Mouse (Mus musculus): Measurements from ENCODE around the gene Gopc. TPM values are rescaled to one million over a fixed set of nuclear protein-coding genes. Genes with fewer than 3 reads are reported as not detected.
"Not testable (repeated sequence)": the region's sequence is repeated elsewhere in the genome, so short reads cannot be mapped to it uniquely, and the experiment has no call there.

Gene Gopc
- polyA plus RNA-seq, 1 experiment from 2014 or later = 19.2 TPM

- peak overlapping the region; percentile 95 for H3K4me3 ChIP-seq
- no peaks in the 10 kb centered on the region for H3K9me3 ChIP-seq (replicated peaks)
- no peaks in the 10 kb centered on the region for H3K36me3 ChIP-seq
- peaks cover 27% of the 10 kb centered on the region for H3K4me1 ChIP-seq
- 85% methylated on average over 6 of the region's 6 CpGs for WGBS
- H3K27ac ChIP-seq = peak overlapping the region; percentile 97; the same call in 1 of the 2 replicates
- no peaks in the 10 kb centered on the region for H3K27me3 ChIP-seq (ENCODE audit: low read depth, poor library complexity, severe bottlenecking)
- DNase-seq (ENCODE audit: low spot score) = no peak
Observed at GRCm38 (mm10) chr10:52383022-52383421, 1.1 kb upstream of the Gopc start.

GRCm38 (mm10) chr10:52381321-52381801, 563 bp downstream of the Gopc start:
- H3K9me3 ChIP-seq (replicated peaks) = no peaks in the 10 kb centered on the region
- DNase-seq (ENCODE audit: low spot score) = no peak
- peaks cover 27% of the 10 kb centered on the region for H3K4me1 ChIP-seq
- no peaks in the 10 kb centered on the region for H3K36me3 ChIP-seq
- H3K27me3 ChIP-seq (ENCODE audit: low read depth, poor library complexity, severe bottlenecking) = no peaks in the 10 kb centered on the region
- H3K27ac ChIP-seq = peak overlapping the region; percentile 97
- WGBS = 0% methylated on average over 19 of the region's 19 CpGs
- peak overlapping the region; percentile 95 for H3K4me3 ChIP-seq

GRCm38 (mm10) chr10:52377813-52378212, 4.1 kb downstream of the Gopc start:
- 96% methylated on average over 2 of the region's 2 CpGs for WGBS
- no peaks in the 10 kb centered on the region for H3K36me3 ChIP-seq
- DNase-seq (ENCODE audit: low spot score) = no peak
- H3K4me1 ChIP-seq = peaks cover 20% of the 10 kb centered on the region
- H3K9me3 ChIP-seq (replicated peaks) = no peaks in the 10 kb centered on the region
- no peak overlapping the region for H3K4me3 ChIP-seq
- no peaks in the 10 kb centered on the region for H3K27me3 ChIP-seq (ENCODE audit: low read depth, poor library complexity, severe bottlenecking)
- H3K27ac ChIP-seq = no peak overlapping the region

- WGBS = 96% methylated on average over 2 of the region's 2 CpGs
- Histone ChIP-seq H3K27ac (no peak overlapping the region), H3K36me3 (0 out of 2 replicates have a peak, but pooled peaks cover 2% of the 10 kb centered on the region), H3K4me1 (peaks cover 16% of the 10 kb centered on the region), H3K9me3 (replicated peaks) (no peaks in the 10 kb centered on the region), H3K4me3 (no peak overlapping the region), H3K27me3 (ENCODE audit: low read depth, poor library complexity, severe bottlenecking) (no peaks in the 10 kb centered on the region)
- no peak for DNase-seq (ENCODE audit: low spot score)
Observed at GRCm38 (mm10) chr10:52376422-52376821, 5.5 kb downstream of the Gopc start.

- no peaks in the 10 kb centered on the region for H3K9me3 ChIP-seq (replicated peaks)
- no peaks in the 10 kb centered on the region for H3K27me3 ChIP-seq (ENCODE audit: low read depth, poor library complexity, severe bottlenecking)
- H3K4me3 ChIP-seq = no peak overlapping the region
- H3K36me3 ChIP-seq = 0 out of 2 replicates have a peak, but pooled peaks cover 2% of the 10 kb centered on the region
- 0 out of 2 replicates have a peak, but pooled peaks cover 4% of the 10 kb centered on the region for H3K4me1 ChIP-seq
- DNase-seq (ENCODE audit: low spot score) = no peak
- H3K27ac ChIP-seq = no peak overlapping the region
Observed at GRCm38 (mm10) chr10:52374651-52375050, 7.3 kb downstream of the Gopc start.

GRCm38 (mm10) chr10:52373834-52374233, 8.1 kb downstream of the Gopc start:
- 87% methylated on average over 4 of the region's 4 CpGs for WGBS
- no peak for DNase-seq (ENCODE audit: low spot score)
- no peaks in the 10 kb centered on the region for H3K9me3 ChIP-seq (replicated peaks)

GRCm38 (mm10) chr10:52368376-52368775, 13.5 kb downstream of the Gopc start:
- H3K4me1 ChIP-seq = no peaks in the 10 kb centered on the region
- 93% methylated on average over 4 of the region's 4 CpGs for WGBS
- no peaks in the 10 kb centered on the region for H3K9me3 ChIP-seq (replicated peaks)
- H3K36me3 ChIP-seq = 0 out of 2 replicates have a peak, but pooled peaks cover 5% of the 10 kb centered on the region
- H3K27me3 ChIP-seq (ENCODE audit: low read depth, poor library complexity, severe bottlenecking) = no peaks in the 10 kb centered on the region
- no peak overlapping the region for H3K4me3 ChIP-seq
- no peak overlapping the region for H3K27ac ChIP-seq
- no peak for DNase-seq (ENCODE audit: low spot score)

More at GRCm38 (mm10) chr10:52373834-52374233, 8.1 kb downstream of the Gopc start:
- H3K36me3 ChIP-seq = 0 out of 2 replicates have a peak, but pooled peaks cover 2% of the 10 kb centered on the region
- no peaks in the 10 kb centered on the region for H3K4me1 ChIP-seq
- no peaks in the 10 kb centered on the region for H3K27me3 ChIP-seq (ENCODE audit: low read depth, poor library complexity, severe bottlenecking)
- no peak overlapping the region for H3K4me3 ChIP-seq
- H3K27ac ChIP-seq = no peak overlapping the region

- Histone ChIP-seq H3K4me3 (no peak overlapping the region), H3K9me3 (replicated peaks) (no peaks in the 10 kb centered on the region), H3K36me3 (peaks cover 12% of the 10 kb centered on the region), H3K4me1 (no peaks in the 10 kb centered on the region), H3K27me3 (ENCODE audit: low read depth, poor library complexity, severe bottlenecking) (no peaks in the 10 kb centered on the region), H3K27ac (no peak overlapping the region)
- WGBS = 93% methylated on average over 9 of the region's 9 CpGs
- DNase-seq (ENCODE audit: low spot score) = no peak
Observed at GRCm38 (mm10) chr10:52360862-52361609, 20.9 kb downstream of the Gopc start.

- WGBS = 99% methylated on average over 4 of the region's 4 CpGs
- no peak for DNase-seq (ENCODE audit: low spot score)
Observed at GRCm38 (mm10) chr10:52360241-52360735, 21.6 kb downstream of the Gopc start.

GRCm38 (mm10) chr10:52358467-52358866, 23.5 kb downstream of the Gopc start, which contains the start of gene Gm26741:
TSS of gene Gm26741 (plus strand) at chr10:52358767.
- Histone ChIP-seq H3K27me3 (ENCODE audit: low read depth, poor library complexity, severe bottlenecking) (no peaks in the 10 kb centered on the region), H3K4me3 (no peak within 1 kb of the TSS), H3K36me3 (peaks cover 29% of the 10 kb centered on the region), H3K9me3 (replicated peaks) (no peaks in the 10 kb centered on the region), H3K27ac (no peak within 1 kb of the TSS), H3K4me1 (no peaks in the 10 kb centered on the region)
- no peak for DNase-seq (ENCODE audit: low spot score)
- WGBS = 92% methylated on average over 2 of the region's 2 CpGs

More at GRCm38 (mm10) chr10:52360241-52360735, 21.6 kb downstream of the Gopc start:
- Histone ChIP-seq H3K4me3 (no peak overlapping the region), H3K27me3 (ENCODE audit: low read depth, poor library complexity, severe bottlenecking) (no peaks in the 10 kb centered on the region), H3K4me1 (no peaks in the 10 kb centered on the region), H3K36me3 (peaks cover 19% of the 10 kb centered on the region), H3K27ac (no peak overlapping the region), H3K9me3 (replicated peaks) (no peaks in the 10 kb centered on the region)

GRCm38 (mm10) chr10:52353184-52353583, 28.7 kb downstream of the Gopc start:
- H3K27me3 ChIP-seq (ENCODE audit: low read depth, poor library complexity, severe bottlenecking) = no peaks in the 10 kb centered on the region
- 77% methylated on average over 9 of the region's 9 CpGs for WGBS
- H3K9me3 ChIP-seq (replicated peaks) = no peaks in the 10 kb centered on the region
- H3K4me1 ChIP-seq = no peaks in the 10 kb centered on the region
- H3K36me3 ChIP-seq = peaks cover 72% of the 10 kb centered on the region
- DNase-seq (ENCODE audit: low spot score) = no peak
- H3K27ac ChIP-seq = no peak overlapping the region
- H3K4me3 ChIP-seq = no peak overlapping the region

- not testable (repeated sequence) for DNase-seq (ENCODE audit: low spot score); H3K27ac ChIP-seq; H3K4me1 ChIP-seq; H3K4me3 ChIP-seq; H3K27me3 ChIP-seq (ENCODE audit: low read depth, poor library complexity, severe bottlenecking); H3K9me3 ChIP-seq (replicated peaks)
- H3K36me3 ChIP-seq = peaks cover 80% of the 10 kb centered on the region
- WGBS = 92% methylated on average over 4 of the region's 4 CpGs
Observed at GRCm38 (mm10) chr10:52343324-52343723, 38.6 kb downstream of the Gopc start.

GRCm38 (mm10) chr10:52331007-52331406, 50.9 kb downstream of the Gopc start:
- Histone ChIP-seq H3K4me1 (no peaks in the 10 kb centered on the region), H3K36me3 (peaks cover 6% of the 10 kb centered on the region), H3K9me3 (replicated peaks) (no peaks in the 10 kb centered on the region), H3K27ac (no peak overlapping the region), H3K27me3 (ENCODE audit: low read depth, poor library complexity, severe bottlenecking) (no peaks in the 10 kb centered on the region), H3K4me3 (no peak overlapping the region)
- DNase-seq (ENCODE audit: low spot score) = no peak
- WGBS = 2% methylated on average over 1 of the region's 1 CpGs

All from limb, embryonic 10.5 days (tissue).